Mouse (Mus musculus) lung, postnatal 0 days (tissue): ENCODE measurements around the gene Ccdc70. TPM values are rescaled to one million over a fixed set of nuclear protein-coding genes. Genes with fewer than 3 reads are reported as not detected.

Source experiments
- ATAC-seq: fragments of 200-750 bp; cut with Nextera tagmentation; 2 replicates; pipeline ENCODE4 v1.8.0; 2017; ENCODE audit warnings: moderate library complexity
- DNase-seq: peaks from one replicate; pipeline ENCODE4 v3.0.0-alpha.2; 2016; ENCODE audit warnings: low spot score
- H3K27ac ChIP-seq: fragments of 300-500 bp; sonication (generic); 2 replicates; pipeline ENCODE4 v1.5.1; 2014; ENCODE audit warnings: antibody characterized with exemption, mild to moderate bottlenecking, low read length, mixed read lengths
- H3K27me3 ChIP-seq: fragments of 300-500 bp; sonication (generic); replicated peaks from 2 replicates; pipeline ENCODE4 v1.6.1; 2014; ENCODE audit warnings: low read length, mixed read lengths; ENCODE audit not compliant: insufficient read depth
- H3K36me3 ChIP-seq: fragments of 300-500 bp; sonication (generic); 2 replicates; pipeline ENCODE4 v1.6.1; 2014; ENCODE audit warnings: low read length, mixed read lengths; ENCODE audit not compliant: insufficient read depth
- H3K4me1 ChIP-seq: fragments of 300-500 bp; sonication (generic); 2 replicates; pipeline ENCODE4 v1.6.1; 2014; ENCODE audit warnings: antibody characterized with exemption, low read depth, low read length, mixed read lengths; ENCODE audit not compliant: insufficient read depth
- H3K4me2 ChIP-seq: fragments of 300-500 bp; sonication (generic); replicated peaks from 2 replicates; pipeline ENCODE4 v1.6.1; 2014; ENCODE audit warnings: low read depth, mild to moderate bottlenecking, low read length, moderate library complexity, mixed read lengths
- H3K4me3 ChIP-seq: fragments of 300-500 bp; sonication (generic); 2 replicates; pipeline ENCODE4 v1.5.1; 2014; ENCODE audit warnings: low read depth, low read length
- H3K9ac ChIP-seq: fragments of 300-500 bp; sonication (generic); replicated peaks from 2 replicates; pipeline ENCODE4 v1.6.1; 2014; ENCODE audit warnings: low read depth, mild to moderate bottlenecking
- H3K9me3 ChIP-seq: fragments of 300-500 bp; sonication (generic); 2 replicates; pipeline ENCODE4 v1.6.1; 2016; ENCODE audit warnings: low read length, mixed read lengths
- CTCF ChIP-seq: IDR thresholded peaks from 2 replicates; pipeline ENCODE4 v1.5.1; 2016; ENCODE audit warnings: antibody characterized with exemption, mild to moderate bottlenecking
- EP300 ChIP-seq: IDR thresholded peaks from 2 replicates; pipeline ENCODE4 v1.6.1; 2016; ENCODE audit warnings: antibody characterized with exemption, mild to moderate bottlenecking, control low read depth
- WGBS: fragments of 180-500 bp; shearing (Covaris S2); extraction: QIAGEN DNeasy Blood & Tissue Kit; methylation state at CpG from one replicate; pipeline ENCODE4 v1.1.7; 2014; 5-methylcytosine and 5-hydroxymethylcytosine counted together
- polyA plus RNA-seq: library from polyadenylated mRNA; unstranded; fragments of >200 nt; fragmentation: Nextera tagmentation; extraction: Ambion mirVana; gene quantifications from 2 replicates; pipeline ENCODE4 v1.2.1, GENCODE M21; 2015

Ccdc70 gene
- polyA plus RNA-seq, 1 experiment from 2014 or later, result not detected

- no peak overlapping the region for H3K9ac ChIP-seq
- no peaks in the 10 kb centered on the region for H3K4me1 ChIP-seq
- no peaks in the 10 kb centered on the region for H3K36me3 ChIP-seq
- ATAC-seq (no peak), DNase-seq (peak; percentile 66)
- no peak overlapping the region for H3K27ac ChIP-seq
- H3K9me3 ChIP-seq, result no peaks in the 10 kb centered on the region
- WGBS, result 3% methylated on average over 9 of the region's 9 CpGs
- no peak overlapping the region for H3K4me2 ChIP-seq
- TF ChIP-seq EP300 (no peak), CTCF (peak; percentile 80)
- no peak overlapping the region for H3K4me3 ChIP-seq
- H3K27me3 ChIP-seq, result no peaks in the 10 kb centered on the region
Observed at GRCm38 (mm10) chr8:21955321-21955720, 14.3 kb upstream of the Ccdc70 start.

- H3K36me3 ChIP-seq, result no peaks in the 10 kb centered on the region
- no peak overlapping the region for H3K9ac ChIP-seq
- H3K4me3 ChIP-seq, result no peak overlapping the region
- ATAC-seq (no peak), DNase-seq (no peak)
- H3K27me3 ChIP-seq, result no peaks in the 10 kb centered on the region
- TF ChIP-seq EP300 (no peak), CTCF (no peak)
- H3K27ac ChIP-seq, result no peak overlapping the region
- WGBS, result 93% methylated on average over 3 of the region's 3 CpGs
- H3K9me3 ChIP-seq, result no peaks in the 10 kb centered on the region
- no peak overlapping the region for H3K4me2 ChIP-seq
- no peaks in the 10 kb centered on the region for H3K4me1 ChIP-seq
Observed at GRCm38 (mm10) chr8:21956336-21956735, 13.2 kb upstream of the Ccdc70 start.

GRCm38 (mm10) chr8:21958414-21958813 lies 11.2 kb upstream of the Ccdc70 start, which contains the start of gene Fam90a1a:
Gene Fam90a1a, plus strand, starts transcription at chr8:21958714.
- H3K4me3 ChIP-seq, result no peak within 1 kb of the TSS
- no peaks in the 10 kb centered on the region for H3K27me3 ChIP-seq
- no peaks in the 10 kb centered on the region for H3K4me1 ChIP-seq
- H3K27ac ChIP-seq, result no peak within 1 kb of the TSS
- H3K4me2 ChIP-seq, result no peak within 1 kb of the TSS
- no peak for ATAC-seq
- H3K36me3 ChIP-seq, result no peaks in the 10 kb centered on the region
- TF ChIP-seq EP300, result no peak
- no peak for TF ChIP-seq CTCF
- WGBS, result 90% methylated on average over 2 of the region's 2 CpGs
- H3K9ac ChIP-seq, result no peak within 1 kb of the TSS
- no peak for DNase-seq
- H3K9me3 ChIP-seq, result no peaks in the 10 kb centered on the region

GRCm38 (mm10) chr8:21966646-21967045 lies 2.9 kb upstream of the Ccdc70 start:
- DNase-seq (no peak), ATAC-seq (no peak)
- Histone ChIP-seq H3K4me1 (no peaks in the 10 kb centered on the region), H3K27me3 (no peaks in the 10 kb centered on the region), H3K4me3 (no peak overlapping the region), H3K9me3 (no peaks in the 10 kb centered on the region), H3K27ac (no peak overlapping the region), H3K4me2 (no peak overlapping the region), H3K36me3 (no peaks in the 10 kb centered on the region), H3K9ac (no peak overlapping the region)
- 79% methylated on average over 1 of the region's 1 CpGs for WGBS
- TF ChIP-seq CTCF (no peak), EP300 (no peak)

- 77% methylated on average over 4 of the region's 4 CpGs for WGBS
- no peak for DNase-seq
- Histone ChIP-seq H3K36me3 (no peaks in the 10 kb centered on the region), H3K4me3 (no peak overlapping the region), H3K9me3 (no peaks in the 10 kb centered on the region), H3K27me3 (no peaks in the 10 kb centered on the region), H3K9ac (no peak overlapping the region), H3K4me1 (no peaks in the 10 kb centered on the region), H3K27ac (no peak overlapping the region), H3K4me2 (no peak overlapping the region)
- TF ChIP-seq CTCF (no peak), EP300 (no peak)
- no peak for ATAC-seq
Observed at GRCm38 (mm10) chr8:21978193-21978592, 8.6 kb downstream of the Ccdc70 start.

- H3K4me1 ChIP-seq, result no peaks in the 10 kb centered on the region
- no peak overlapping the region for H3K4me3 ChIP-seq
- DNase-seq, result no peak
- H3K27me3 ChIP-seq, result no peaks in the 10 kb centered on the region
- no peak for TF ChIP-seq EP300
- TF ChIP-seq CTCF, result peak; percentile 26
- no peak for ATAC-seq
- no peak overlapping the region for H3K4me2 ChIP-seq
- no peak overlapping the region for H3K27ac ChIP-seq
- no peak overlapping the region for H3K9ac ChIP-seq
- H3K36me3 ChIP-seq, result no peaks in the 10 kb centered on the region
- no peaks in the 10 kb centered on the region for H3K9me3 ChIP-seq
- 66% methylated on average over 8 of the region's 8 CpGs for WGBS
Observed at GRCm38 (mm10) chr8:21981664-21982337, 12.2 kb downstream of the Ccdc70 start.

GRCm38 (mm10) chr8:21992184-21992583 lies 22.6 kb downstream of the Ccdc70 start:
- 24% methylated on average over 6 of the region's 6 CpGs for WGBS
- no peaks in the 10 kb centered on the region for H3K9me3 ChIP-seq
- H3K27ac ChIP-seq, result no peak overlapping the region
- no peaks in the 10 kb centered on the region for H3K4me1 ChIP-seq
- no peak overlapping the region for H3K4me2 ChIP-seq
- no peak overlapping the region for H3K4me3 ChIP-seq
- no peak for TF ChIP-seq EP300
- TF ChIP-seq CTCF, result peak; percentile 85
- ATAC-seq (peak; percentile 63), DNase-seq (peak; percentile 47)
- no peaks in the 10 kb centered on the region for H3K36me3 ChIP-seq
- H3K9ac ChIP-seq, result no peak overlapping the region
- no peaks in the 10 kb centered on the region for H3K27me3 ChIP-seq
